8 mouse cellular contexts compared by ENCODE assay signal in the genomic region with DNA sequence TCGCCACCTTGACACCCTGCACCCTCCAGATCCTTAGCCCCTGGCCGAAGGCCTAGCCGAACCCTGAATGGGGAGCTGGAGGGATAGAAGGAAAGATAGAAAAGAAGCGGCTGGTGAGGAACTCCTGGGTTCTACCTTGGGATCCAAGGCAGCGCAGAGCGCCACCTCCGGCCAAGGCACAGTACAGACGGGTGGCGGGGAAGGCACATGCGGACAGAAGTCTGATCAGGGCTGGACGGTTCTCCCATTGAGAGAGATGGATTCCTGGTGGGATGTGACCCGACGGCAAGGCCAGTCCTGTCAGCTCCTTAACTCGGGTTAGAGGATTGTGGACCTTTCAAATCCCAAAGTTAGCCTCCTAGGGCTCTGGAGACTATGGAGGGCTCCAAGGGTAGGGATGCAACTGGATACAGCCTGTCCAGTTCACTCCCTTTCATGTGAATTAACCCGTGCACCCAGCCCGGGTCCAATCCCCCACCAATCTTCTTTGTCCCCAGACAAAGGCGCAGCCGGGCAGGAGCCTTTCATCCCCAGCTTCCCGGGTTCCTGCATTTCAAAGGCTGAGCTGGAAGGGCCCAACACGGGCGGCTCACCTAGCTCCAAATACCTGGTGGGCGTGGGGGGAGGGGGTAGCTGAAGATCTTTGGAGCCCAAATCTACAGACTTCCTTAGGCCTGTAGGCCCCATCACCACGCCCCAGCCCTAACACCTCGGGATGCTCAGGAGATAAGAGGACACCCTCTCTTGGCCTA. TPM values are rescaled to one million over a fixed set of nuclear protein-coding genes. Genes with fewer than 3 reads are reported as not detected.
DNase-seq lines count a peak whose midpoint lies in the region; ATAC-seq lines count a peak whose summit lies in the region.

No protein-coding gene starts in this region.

- 2% methylated on average over 24 of the region's 24 CpGs for WGBS in embryonic facial prominence, embryonic 10.5 days
- 5% methylated on average over 24 of the region's 24 CpGs for WGBS in limb, embryonic 13.5 days
- WGBS in neural tube, embryonic 13.5 days, result 2% methylated on average over 24 of the region's 24 CpGs

- H3K9me3 ChIP-seq in embryonic facial prominence, embryonic 10.5 days, result peaks cover under 1% of the 10 kb centered on the region; the same call in 1 of the 2 replicates
- 0 out of 2 replicates have a peak, but pooled peaks cover 1% of the 10 kb centered on the region for H3K9me3 ChIP-seq in limb, embryonic 13.5 days
- no peaks in the 10 kb centered on the region for H3K9me3 ChIP-seq in neural tube, embryonic 13.5 days

- H3K9ac ChIP-seq in limb, embryonic 13.5 days, result peak overlapping the region; percentile 81; the same call in 1 of the 2 replicates
- H3K9ac ChIP-seq in neural tube, embryonic 13.5 days, result peak overlapping the region; percentile 90

- peak overlapping the region; percentile 80 for H3K4me3 ChIP-seq in embryonic facial prominence, embryonic 10.5 days
- H3K4me3 ChIP-seq in limb, embryonic 13.5 days, result peak overlapping the region; percentile 72
- H3K4me3 ChIP-seq in neural tube, embryonic 13.5 days, result peak overlapping the region; percentile 77

- DNase-seq in gastrocnemius, adult 18-20 months (ENCODE audit: low spot score), result peak; percentile 30
- no peak for DNase-seq in gastrocnemius, postnatal 25 days
- DNase-seq in ZHBTc4 (ENCODE audit: low read depth, low spot score) (peak; percentile 97), adipocyte (ENCODE audit: low spot score) (no peak)
- peak; percentile 33 for DNase-seq in embryonic facial prominence, embryonic 10.5 days (ENCODE audit: low spot score)
- peak; percentile 62 for DNase-seq in heart, postnatal 4 days

- peaks cover 98% of the 10 kb centered on the region for H3K27me3 ChIP-seq in embryonic facial prominence, embryonic 10.5 days (replicated peaks; ENCODE audit: low read depth, poor library complexity, severe bottlenecking)
- peaks cover 87% of the 10 kb centered on the region for H3K27me3 ChIP-seq in limb, embryonic 13.5 days
- H3K27me3 ChIP-seq in neural tube, embryonic 13.5 days, result peaks cover 76% of the 10 kb centered on the region

- peak overlapping the region; percentile 96 for H3K4me2 ChIP-seq in limb, embryonic 13.5 days (replicated peaks)
- H3K4me2 ChIP-seq in neural tube, embryonic 13.5 days, result peak overlapping the region; percentile 96

- no peak for ATAC-seq in limb, embryonic 13.5 days (ENCODE audit: low FRiP score, low read depth)
- no peak for ATAC-seq in neural tube, embryonic 13.5 days (ENCODE audit: low read depth)

- peaks cover 80% of the 10 kb centered on the region for H3K4me1 ChIP-seq in embryonic facial prominence, embryonic 10.5 days
- H3K4me1 ChIP-seq in limb, embryonic 13.5 days, result peaks cover 67% of the 10 kb centered on the region
- H3K4me1 ChIP-seq in neural tube, embryonic 13.5 days (replicated peaks), result peaks cover 68% of the 10 kb centered on the region

- H3K36me3 ChIP-seq in embryonic facial prominence, embryonic 10.5 days (replicated peaks), result 0 out of 2 replicates have a peak, but pooled peaks cover 4% of the 10 kb centered on the region
- H3K36me3 ChIP-seq in limb, embryonic 13.5 days, result no peaks in the 10 kb centered on the region
- H3K36me3 ChIP-seq in neural tube, embryonic 13.5 days, result no peaks in the 10 kb centered on the region

- H3K27ac ChIP-seq in embryonic facial prominence, embryonic 10.5 days (replicated peaks), result peak overlapping the region; percentile 85
- H3K27ac ChIP-seq in limb, embryonic 13.5 days, result no peak overlapping the region
- H3K27ac ChIP-seq in neural tube, embryonic 13.5 days (replicated peaks), result peak overlapping the region; percentile 93; the same call in 1 of the 2 replicates

RNA-seq across cellular contexts. Expression of a gene that starts 0.7 kb away (rescaled TPM):
- total RNA-seq in gastrocnemius, adult 18-20 months (2021), result 10 to 100 TPM; 18.8 to 22.9 TPM
- 10 to 100 TPM; 22.2 to 22.3 TPM for total RNA-seq in gastrocnemius, postnatal 25 days (2021)
- 30.8 and 33.5 TPM in 2 replicates for polyA plus RNA-seq in embryonic facial prominence, embryonic 10.5 days (2016; fragmentation: Nextera tagmentation; extraction: Ambion mirVana)
- 10 to 100 TPM; 54.5 to 59.3 TPM for total RNA-seq in heart, postnatal 4 days (2021)
- 47.4 and 52.1 TPM in 2 replicates for polyA plus RNA-seq in limb, embryonic 13.5 days (2015; fragmentation: Nextera tagmentation; extraction: Ambion mirVana)
- polyA plus RNA-seq in neural tube, embryonic 13.5 days (2015; fragmentation: Nextera tagmentation; extraction: Ambion mirVana), result 17.6 and 19.5 TPM in 2 replicates

Comparison
In these comparisons a context has a peak if more than half of its experiments do, and no peak if none do; other contexts are left out.
1. DNase-seq: peak in gastrocnemius, adult 18-20 months (single experiment), ZHBTc4 (single experiment), embryonic facial prominence, embryonic 10.5 days (single experiment) and heart, postnatal 4 days (single experiment); none in gastrocnemius, postnatal 25 days (single experiment) and adipocyte (single experiment).
2. Peak in every context shown above with its lines, with median percentiles within 50 percentile points of each other: H3K4me3 ChIP-seq.